Mouse (Mus musculus): Measurements from ENCODE around the gene Olfr1274-ps. TPM values are rescaled to one million over a fixed set of nuclear protein-coding genes. Genes with fewer than 3 reads are reported as not detected.

The Olfr1274-ps gene
- polyA plus RNA-seq, 1 experiment from 2014 or later = not detected

GRCm38 (mm10) chr2:90452380-90452779 is 53.9 kb downstream of the Olfr1274-ps start:
- peaks cover 4% of the 10 kb centered on the region; the same call in 1 of the 2 replicates for H3K36me3 ChIP-seq (ENCODE audit: control insufficient read depth, insufficient read depth, low read length)
- no peaks in the 10 kb centered on the region for H3K27me3 ChIP-seq (ENCODE audit: control insufficient read depth, insufficient read depth, low read length)
- no peak overlapping the region for H3K4me2 ChIP-seq (replicated peaks; ENCODE audit: low read depth)
- no peaks in the 10 kb centered on the region for H3K4me1 ChIP-seq (replicated peaks; ENCODE audit: control insufficient read depth, insufficient read depth)
- DNase-seq (ENCODE audit: low spot score) = no peak
- H3K4me3 ChIP-seq (ENCODE audit: low read depth, low read length) = no peak overlapping the region
- TF ChIP-seq CTCF (IDR thresholded peaks at IDR 0.05; ENCODE audit: low read depth) (no peak), EP300 (optimal IDR thresholded peaks at IDR 0.05) (no peak)
- no peak for ATAC-seq (ENCODE audit: low FRiP score, low TSS enrichment)
- WGBS = 69% methylated on average over 3 of the region's 3 CpGs
- no peak overlapping the region for H3K9ac ChIP-seq (ENCODE audit: low read length)
- no peak overlapping the region for H3K27ac ChIP-seq (replicated peaks)
- H3K9me3 ChIP-seq (ENCODE audit: control insufficient read depth, low read length) = no peaks in the 10 kb centered on the region

Other genes with a start within 250 kb of the Olfr1274-ps start
- not detected in 2 replicates for gene Olfr1270, start 245.6 kb upstream of the Olfr1274-ps start, polyA plus RNA-seq (2015; fragmentation: Nextera tagmentation; extraction: Ambion mirVana)
- gene Olfr1506, start 174.2 kb upstream of the Olfr1274-ps start, polyA plus RNA-seq (2015; fragmentation: Nextera tagmentation; extraction: Ambion mirVana) = not detected in 2 replicates
- gene Olfr142, start 141.1 kb upstream of the Olfr1274-ps start, polyA plus RNA-seq (2015; fragmentation: Nextera tagmentation; extraction: Ambion mirVana) = not detected in 2 replicates
- gene Olfr1271, start 127.7 kb upstream of the Olfr1274-ps start, polyA plus RNA-seq (2015; fragmentation: Nextera tagmentation; extraction: Ambion mirVana) = 0.04 TPM in 1 of 2 replicates, not detected in the other
- not detected in 2 replicates for gene Olfr1272, start 105.8 kb upstream of the Olfr1274-ps start, polyA plus RNA-seq (2015; fragmentation: Nextera tagmentation; extraction: Ambion mirVana)
- gene Gm13769, start 76.5 kb upstream of the Olfr1274-ps start, polyA plus RNA-seq (2015; fragmentation: Nextera tagmentation; extraction: Ambion mirVana) = not detected in 2 replicates
- 2.1 and 2.2 TPM in 2 replicates for gene Ptprj, start 182.0 kb downstream of the Olfr1274-ps start, polyA plus RNA-seq (2015; fragmentation: Nextera tagmentation; extraction: Ambion mirVana)

Data from stomach, postnatal 0 days (tissue).